Mouse (Mus musculus) stomach, postnatal 0 days (tissue): ENCODE data around the gene Cdh12. TPM values are rescaled to one million over a fixed set of nuclear protein-coding genes. Genes with fewer than 3 reads are reported as not detected.
"Not testable (repeated sequence)": the region's sequence is repeated elsewhere in the genome, so short reads cannot be mapped to it uniquely, and the experiment has no call there.

ENCODE experiments used
- ATAC-seq: fragments of 200-750 bp; cut with Nextera tagmentation; 2 replicates; pipeline ENCODE4 v1.8.0; 2017; ENCODE audit not compliant: low FRiP score, low TSS enrichment
- DNase-seq: peaks from one replicate; pipeline ENCODE4 v3.0.0-alpha.2; 2016; ENCODE audit warnings: low spot score
- H3K27ac ChIP-seq: fragments of 300-500 bp; sonication (generic); replicated peaks from 2 replicates; pipeline ENCODE4 v1.5.1; 2014; ENCODE audit warnings: mild to moderate bottlenecking, control low read depth
- H3K27me3 ChIP-seq: fragments of 300-500 bp; sonication (generic); 2 replicates; pipeline ENCODE4 v1.6.1; 2014; ENCODE audit warnings: low read length; ENCODE audit not compliant: control insufficient read depth, insufficient read depth
- H3K36me3 ChIP-seq: fragments of 300-500 bp; sonication (generic); 2 replicates; pipeline ENCODE4 v1.6.1; 2014; ENCODE audit warnings: low read length, mixed read lengths; ENCODE audit not compliant: control insufficient read depth, insufficient read depth
- H3K4me1 ChIP-seq: fragments of 300-500 bp; sonication (generic); replicated peaks from 2 replicates; pipeline ENCODE4 v1.6.1; 2014; ENCODE audit warnings: antibody characterized with exemption; ENCODE audit not compliant: control insufficient read depth, insufficient read depth
- H3K4me2 ChIP-seq: fragments of 300-500 bp; sonication (generic); replicated peaks from 2 replicates; pipeline ENCODE4 v1.6.1; 2014; ENCODE audit warnings: low read depth, mild to moderate bottlenecking, control low read depth, moderate library complexity
- H3K4me3 ChIP-seq: fragments of 300-500 bp; sonication (generic); 2 replicates; pipeline ENCODE4 v1.5.1; 2014; ENCODE audit warnings: low read depth, low read length, control low read depth
- H3K9ac ChIP-seq: fragments of 300-500 bp; sonication (generic); 2 replicates; pipeline ENCODE4 v1.6.1; 2014; ENCODE audit warnings: mild to moderate bottlenecking, low read length, control low read depth, mixed read lengths
- H3K9me3 ChIP-seq: fragments of 300-500 bp; sonication (generic); 2 replicates; pipeline ENCODE4 v1.6.1; 2016; ENCODE audit warnings: low read length; ENCODE audit not compliant: control insufficient read depth
- CTCF ChIP-seq: IDR thresholded peaks from 2 replicates; pipeline ENCODE4 v1.5.1; 2016; ENCODE audit warnings: antibody characterized with exemption, low read depth, mild to moderate bottlenecking, moderate library complexity
- EP300 ChIP-seq: optimal IDR thresholded peaks from 2 replicates; pipeline ENCODE3; 2016; ENCODE audit warnings: antibody characterized with exemption
- WGBS: fragments of 180-500 bp; shearing (Covaris S2); extraction: QIAGEN DNeasy Blood & Tissue Kit; methylation state at CpG from one replicate; pipeline ENCODE4 v1.1.7; 2014; 5-methylcytosine and 5-hydroxymethylcytosine counted together
- polyA plus RNA-seq: library from polyadenylated mRNA; unstranded; fragments of >200 nt; fragmentation: Nextera tagmentation; extraction: Ambion mirVana; gene quantifications from 2 replicates; pipeline ENCODE4 v1.2.1, GENCODE M21; 2015

The Cdh12 gene
- polyA plus RNA-seq, 1 experiment from 2014 or later, result 0.16 TPM

GRCm38 (mm10) chr15:21366366-21366765 is 917.3 kb downstream of the Cdh12 start:
- H3K9me3 ChIP-seq, result no peaks in the 10 kb centered on the region
- H3K4me3 ChIP-seq, result no peak overlapping the region
- H3K9ac ChIP-seq, result no peak overlapping the region
- H3K27ac ChIP-seq, result no peak overlapping the region
- no peak overlapping the region for H3K4me2 ChIP-seq
- H3K27me3 ChIP-seq, result no peaks in the 10 kb centered on the region
- no peak for TF ChIP-seq EP300
- no peak for TF ChIP-seq CTCF
- no peak for DNase-seq
- no peaks in the 10 kb centered on the region for H3K36me3 ChIP-seq
- no peak for ATAC-seq
- no peaks in the 10 kb centered on the region for H3K4me1 ChIP-seq

GRCm38 (mm10) chr15:21375460-21375859 is 926.4 kb downstream of the Cdh12 start:
- H3K4me1 ChIP-seq, result no peaks in the 10 kb centered on the region
- no peaks in the 10 kb centered on the region for H3K36me3 ChIP-seq
- no peak overlapping the region for H3K4me2 ChIP-seq
- no peaks in the 10 kb centered on the region for H3K27me3 ChIP-seq
- TF ChIP-seq CTCF, result no peak
- no peak for TF ChIP-seq EP300
- H3K9me3 ChIP-seq, result no peaks in the 10 kb centered on the region
- no peak for DNase-seq
- no peak for ATAC-seq
- 61% methylated on average over 5 of the region's 5 CpGs for WGBS
- no peak overlapping the region for H3K27ac ChIP-seq
- H3K9ac ChIP-seq, result no peak overlapping the region
- no peak overlapping the region for H3K4me3 ChIP-seq

- ATAC-seq, result no peak
- 47% methylated on average over 3 of the region's 3 CpGs for WGBS
- H3K36me3 ChIP-seq, result no peaks in the 10 kb centered on the region
- H3K4me3 ChIP-seq, result no peak overlapping the region
- no peak overlapping the region for H3K27ac ChIP-seq
- H3K4me2 ChIP-seq, result no peak overlapping the region
- no peaks in the 10 kb centered on the region for H3K9me3 ChIP-seq
- H3K27me3 ChIP-seq, result no peaks in the 10 kb centered on the region
- H3K9ac ChIP-seq, result no peak overlapping the region
- TF ChIP-seq CTCF (no peak), EP300 (no peak)
- DNase-seq, result no peak
- no peaks in the 10 kb centered on the region for H3K4me1 ChIP-seq
These were observed 926.8 kb downstream of the Cdh12 start for GRCm38 (mm10) chr15:21375871-21376270.

GRCm38 (mm10) chr15:21391442-21391841 is 942.4 kb downstream of the Cdh12 start:
- DNase-seq, H3K27ac ChIP-seq, H3K9ac ChIP-seq, H3K27me3 ChIP-seq, H3K9me3 ChIP-seq, H3K36me3 ChIP-seq, H3K4me3 ChIP-seq, H3K4me2 ChIP-seq, H3K4me1 ChIP-seq, ATAC-seq: not testable (repeated sequence)
- WGBS, result 81% methylated on average over 14 of the region's 14 CpGs

GRCm38 (mm10) chr15:21393080-21393479 is 944.0 kb downstream of the Cdh12 start:
- Histone ChIP-seq H3K9me3 (no peaks in the 10 kb centered on the region), H3K27ac (no peak overlapping the region), H3K4me3 (no peak overlapping the region), H3K36me3 (no peaks in the 10 kb centered on the region), H3K4me2 (no peak overlapping the region), H3K9ac (no peak overlapping the region), H3K27me3 (no peaks in the 10 kb centered on the region), H3K4me1 (no peaks in the 10 kb centered on the region)
- ATAC-seq (no peak), DNase-seq (no peak)
- no peak for TF ChIP-seq CTCF
- no peak for TF ChIP-seq EP300
- WGBS, result 77% methylated on average over 3 of the region's 3 CpGs

GRCm38 (mm10) chr15:21405196-21405595 is 956.1 kb downstream of the Cdh12 start:
- H3K4me3 ChIP-seq, result no peak overlapping the region
- no peaks in the 10 kb centered on the region for H3K4me1 ChIP-seq
- no peaks in the 10 kb centered on the region for H3K9me3 ChIP-seq
- no peak overlapping the region for H3K27ac ChIP-seq
- H3K4me2 ChIP-seq, result no peak overlapping the region
- TF ChIP-seq EP300, result no peak
- TF ChIP-seq CTCF, result no peak
- no peaks in the 10 kb centered on the region for H3K36me3 ChIP-seq
- H3K27me3 ChIP-seq, result no peaks in the 10 kb centered on the region
- no peak for ATAC-seq
- DNase-seq, result no peak
- no peak overlapping the region for H3K9ac ChIP-seq
- WGBS, result 60% methylated on average over 6 of the region's 6 CpGs
